Mouse (Mus musculus) heart, embryonic 13.5 days (tissue): ENCODE data around the gene Kcnh6. TPM values are rescaled to one million over a fixed set of nuclear protein-coding genes. Genes with fewer than 3 reads are reported as not detected.

Experiments used
- ATAC-seq: fragments of 200-750 bp; cut with Nextera tagmentation; 2 replicates; pipeline ENCODE4 v1.8.0; 2017; ENCODE audit warnings: moderate TSS enrichment; ENCODE audit not compliant: insufficient number of reproducible peaks, low FRiP score, low TSS enrichment; ENCODE audit errors: extremely low read depth
- H3K27ac ChIP-seq: fragments of 300-500 bp; sonication (generic); replicated peaks from 2 replicates; pipeline ENCODE4 v1.5.1; 2015; ENCODE audit warnings: moderate library complexity, mild to moderate bottlenecking, inconsistent platforms
- H3K27me3 ChIP-seq: fragments of 300-500 bp; sonication (generic); replicated peaks from 2 replicates; pipeline ENCODE4 v1.6.1; 2015; ENCODE audit warnings: mild to moderate bottlenecking, inconsistent platforms
- H3K36me3 ChIP-seq: fragments of 300-500 bp; sonication (generic); 2 replicates; pipeline ENCODE4 v1.6.1; 2015; ENCODE audit warnings: mild to moderate bottlenecking, inconsistent platforms
- H3K4me1 ChIP-seq: fragments of 300-500 bp; sonication (generic); 2 replicates; pipeline ENCODE4 v1.6.1; 2015; ENCODE audit warnings: inconsistent platforms
- H3K4me2 ChIP-seq: fragments of 300-500 bp; sonication (generic); 2 replicates; pipeline ENCODE4 v1.6.1; 2015; ENCODE audit warnings: inconsistent platforms, mild to moderate bottlenecking, moderate library complexity
- H3K4me3 ChIP-seq: fragments of 300-500 bp; sonication (generic); 2 replicates; pipeline ENCODE4 v1.5.1; 2015; ENCODE audit warnings: moderate library complexity, mild to moderate bottlenecking, inconsistent platforms
- H3K9ac ChIP-seq: fragments of 300-500 bp; sonication (generic); 2 replicates; pipeline ENCODE4 v1.6.1; 2015; ENCODE audit warnings: inconsistent platforms, mild to moderate bottlenecking, moderate library complexity
- H3K9me3 ChIP-seq: fragments of 300-500 bp; sonication (generic); 2 replicates; pipeline ENCODE4 v1.6.1; 2016; ENCODE audit warnings: inconsistent platforms
- WGBS: fragments of 180-500 bp; shearing (Covaris S2); methylation state at CpG from one replicate; pipeline ENCODE4 v1.1.7; 2015; ENCODE audit warnings: mixed read lengths; 5-methylcytosine and 5-hydroxymethylcytosine counted together
- polyA plus RNA-seq: library from polyadenylated mRNA; unstranded; fragments of >200 nt; fragmentation: Nextera tagmentation; extraction: Ambion mirVana; gene quantifications from 2 replicates; pipeline ENCODE4 v1.2.1, GENCODE M21; 2015

The Kcnh6 gene
- 0.13 and 0.17 TPM in 2 replicates for polyA plus RNA-seq

- ATAC-seq, result no peak
- Histone ChIP-seq H3K9ac (no peak within 1 kb of the TSS; the same call in 1 of the 2 replicates), H3K36me3 (no peaks in the 10 kb centered on the region), H3K27ac (no peak within 1 kb of the TSS), H3K4me3 (peak within 1 kb of the TSS; percentile 38), H3K4me1 (peaks cover 3% of the 10 kb centered on the region; the same call in 1 of the 2 replicates), H3K4me2 (peak within 1 kb of the TSS; percentile 67), H3K9me3 (no peaks in the 10 kb centered on the region), H3K27me3 (peaks cover 59% of the 10 kb centered on the region)
- WGBS, result 1% methylated on average over 22 of the region's 25 CpGs
These were observed at the start of gene Kcnh6 for GRCm38 (mm10) chr11:106007821-106008220. Kcnh6 (plus strand) TSS chr11:106008124.

- H3K4me3 ChIP-seq, result no peak overlapping the region
- H3K27ac ChIP-seq, result 0 out of 2 replicates have a peak overlapping the region, but pooled peaks have one; percentile 32
- H3K27me3 ChIP-seq, result peaks cover 7% of the 10 kb centered on the region; the same call in 1 of the 2 replicates
- no peak overlapping the region for H3K9ac ChIP-seq
- no peak for ATAC-seq
- H3K9me3 ChIP-seq, result no peaks in the 10 kb centered on the region
- WGBS, result 24% methylated on average over 1 of the region's 1 CpGs
- H3K4me1 ChIP-seq, result peaks cover 26% of the 10 kb centered on the region
- no peaks in the 10 kb centered on the region for H3K36me3 ChIP-seq
- no peak overlapping the region for H3K4me2 ChIP-seq
These were observed 49.4 kb upstream of the Kcnh6 start for GRCm38 (mm10) chr11:105958566-105958965.

- no peak for ATAC-seq
- Histone ChIP-seq H3K4me2 (peak overlapping the region; percentile 60), H3K4me1 (peaks cover 26% of the 10 kb centered on the region), H3K36me3 (no peaks in the 10 kb centered on the region), H3K9ac (peak overlapping the region; percentile 65), H3K27me3 (peaks cover 7% of the 10 kb centered on the region; the same call in 1 of the 2 replicates), H3K9me3 (no peaks in the 10 kb centered on the region), H3K4me3 (peak overlapping the region; percentile 26), H3K27ac (peak overlapping the region; percentile 20; the same call in 1 of the 2 replicates)
- WGBS, result 6% methylated on average over 17 of the region's 17 CpGs
These were observed 48.6 kb upstream of the Kcnh6 start for GRCm38 (mm10) chr11:105959355-105959754.

DNA sequence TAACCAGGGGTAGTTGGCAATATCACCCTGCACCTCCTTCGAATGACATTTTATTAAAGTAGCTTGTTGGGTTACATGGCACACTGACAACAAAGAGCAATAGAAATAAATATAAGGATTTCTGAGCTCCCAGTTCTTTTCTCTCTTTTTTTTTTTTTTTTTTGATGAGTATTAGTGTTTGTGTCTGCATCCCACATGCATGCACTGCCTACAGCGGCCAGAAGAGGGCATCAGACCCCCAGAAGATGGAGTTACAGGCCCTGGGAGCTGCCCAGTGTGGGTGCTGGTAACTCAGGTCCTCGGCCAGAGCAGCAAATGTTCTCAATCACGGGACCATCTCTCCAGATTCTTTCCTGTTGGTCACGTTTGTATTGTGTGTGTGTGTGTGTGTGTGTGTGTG lies 43.2 kb upstream of the Kcnh6 start:
- no peak for ATAC-seq
- Histone ChIP-seq H3K27me3 (peaks cover 51% of the 10 kb centered on the region), H3K4me2 (no peak overlapping the region), H3K4me3 (no peak overlapping the region), H3K27ac (no peak overlapping the region), H3K36me3 (no peaks in the 10 kb centered on the region), H3K4me1 (peaks cover 19% of the 10 kb centered on the region), H3K9ac (no peak overlapping the region), H3K9me3 (no peaks in the 10 kb centered on the region)
- 63% methylated on average over 5 of the region's 5 CpGs for WGBS

- Histone ChIP-seq H3K27ac (no peak overlapping the region), H3K27me3 (peaks cover 67% of the 10 kb centered on the region), H3K36me3 (no peaks in the 10 kb centered on the region), H3K4me2 (no peak overlapping the region), H3K4me3 (no peak overlapping the region), H3K9ac (no peak overlapping the region), H3K4me1 (peaks cover 15% of the 10 kb centered on the region), H3K9me3 (no peaks in the 10 kb centered on the region)
- WGBS, result 45% methylated on average over 4 of the region's 4 CpGs
- ATAC-seq, result no peak
These were observed 41.6 kb upstream of the Kcnh6 start for GRCm38 (mm10) chr11:105966288-105966687.

GRCm38 (mm10) chr11:105967741-105968574 lies 40.0 kb upstream of the Kcnh6 start, which contains the start of gene Ace:
Ace (plus strand) TSS chr11:105967945.
- WGBS, result under 1% methylated on average over 58 of the region's 76 CpGs
- peak within 1 kb of the TSS; percentile 65 for H3K4me3 ChIP-seq
- peak within 1 kb of the TSS; percentile 97 for H3K4me2 ChIP-seq
- no peaks in the 10 kb centered on the region for H3K9me3 ChIP-seq
- H3K36me3 ChIP-seq, result no peaks in the 10 kb centered on the region
- H3K4me1 ChIP-seq, result peaks cover 12% of the 10 kb centered on the region
- H3K9ac ChIP-seq, result peak within 1 kb of the TSS; percentile 79
- no peak within 1 kb of the TSS for H3K27ac ChIP-seq
- ATAC-seq, result no peak; the same call in 1 of the 2 replicates
- H3K27me3 ChIP-seq, result peaks cover 77% of the 10 kb centered on the region

GRCm38 (mm10) chr11:105968948-105969347 lies 39.0 kb upstream of the Kcnh6 start:
- Histone ChIP-seq H3K36me3 (no peaks in the 10 kb centered on the region), H3K9ac (no peak overlapping the region), H3K4me2 (no peak overlapping the region), H3K27me3 (peaks cover 83% of the 10 kb centered on the region), H3K4me1 (peaks cover 12% of the 10 kb centered on the region), H3K9me3 (no peaks in the 10 kb centered on the region), H3K4me3 (no peak overlapping the region; the same call in 1 of the 2 replicates), H3K27ac (no peak overlapping the region)
- 38% methylated on average over 10 of the region's 10 CpGs for WGBS
- ATAC-seq, result no peak

DNA sequence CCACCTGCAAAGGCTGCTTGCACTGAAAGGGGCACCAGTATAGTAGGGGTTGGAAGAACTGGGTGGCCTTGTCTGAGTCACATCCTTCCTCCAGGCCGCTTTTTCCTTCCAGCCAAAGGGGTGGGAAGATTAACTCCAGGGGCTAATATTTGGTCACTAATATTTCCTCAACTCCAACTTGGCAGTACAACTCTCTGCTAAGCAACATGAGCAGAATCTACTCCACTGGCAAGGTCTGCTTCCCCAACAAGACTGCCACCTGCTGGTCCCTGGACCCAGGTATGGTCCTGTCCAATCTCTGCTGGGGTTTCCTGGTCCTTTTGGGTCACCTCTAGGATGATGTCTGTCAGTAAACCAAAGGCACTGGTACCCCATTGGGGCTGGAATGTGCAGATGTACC lies 38.4 kb upstream of the Kcnh6 start:
- no peak for ATAC-seq
- 41% methylated on average over 1 of the region's 1 CpGs for WGBS
- H3K27me3 ChIP-seq, result peaks cover 89% of the 10 kb centered on the region

GRCm38 (mm10) chr11:105974593-105974992 lies 33.3 kb upstream of the Kcnh6 start:
- H3K4me3 ChIP-seq, result no peak overlapping the region
- WGBS, result 89% methylated on average over 6 of the region's 6 CpGs
- no peak for ATAC-seq
- no peak overlapping the region for H3K27ac ChIP-seq
- H3K4me2 ChIP-seq, result no peak overlapping the region
- H3K36me3 ChIP-seq, result no peaks in the 10 kb centered on the region
- peaks cover 80% of the 10 kb centered on the region for H3K27me3 ChIP-seq
- H3K9ac ChIP-seq, result no peak overlapping the region
- H3K9me3 ChIP-seq, result no peaks in the 10 kb centered on the region
- H3K4me1 ChIP-seq, result no peaks in the 10 kb centered on the region

More for the DNA sequence above, 38.4 kb upstream of the Kcnh6 start:
- H3K27ac ChIP-seq, result no peak overlapping the region
- no peaks in the 10 kb centered on the region for H3K9me3 ChIP-seq
- H3K4me1 ChIP-seq, result peaks cover 12% of the 10 kb centered on the region
- no peaks in the 10 kb centered on the region for H3K36me3 ChIP-seq
- H3K9ac ChIP-seq, result no peak overlapping the region
- no peak overlapping the region for H3K4me2 ChIP-seq
- H3K4me3 ChIP-seq, result no peak overlapping the region

GRCm38 (mm10) chr11:105975050-105975449 lies 32.9 kb upstream of the Kcnh6 start:
- Histone ChIP-seq H3K36me3 (no peaks in the 10 kb centered on the region), H3K27ac (no peak overlapping the region), H3K9ac (no peak overlapping the region), H3K27me3 (peaks cover 80% of the 10 kb centered on the region), H3K9me3 (no peaks in the 10 kb centered on the region), H3K4me1 (no peaks in the 10 kb centered on the region), H3K4me3 (no peak overlapping the region), H3K4me2 (no peak overlapping the region)
- ATAC-seq, result no peak
- WGBS, result 52% methylated on average over 3 of the region's 3 CpGs

DNA sequence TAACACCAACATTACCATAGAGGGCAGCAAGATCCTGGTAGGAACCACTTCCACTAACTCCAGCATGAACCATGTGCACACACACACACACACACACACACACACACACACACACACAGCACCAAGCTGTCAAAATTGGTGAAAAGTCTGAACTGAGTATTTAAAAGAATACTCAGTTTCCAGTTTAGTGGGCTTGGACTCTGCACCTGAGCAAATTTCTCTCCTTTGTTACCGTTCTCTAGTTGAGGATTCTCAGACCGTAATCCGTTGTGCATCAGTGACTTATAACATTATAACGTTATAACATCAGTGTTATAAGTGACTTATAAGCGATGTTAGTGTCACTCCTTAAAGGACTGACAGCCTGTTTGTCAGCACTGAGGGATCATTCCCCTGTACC lies 32.3 kb upstream of the Kcnh6 start:
- WGBS, result 82% methylated on average over 5 of the region's 5 CpGs
- ATAC-seq, result no peak
- Histone ChIP-seq H3K36me3 (no peaks in the 10 kb centered on the region), H3K4me3 (no peak overlapping the region), H3K27ac (no peak overlapping the region), H3K9me3 (no peaks in the 10 kb centered on the region), H3K9ac (no peak overlapping the region), H3K4me1 (no peaks in the 10 kb centered on the region), H3K27me3 (peaks cover 78% of the 10 kb centered on the region), H3K4me2 (no peak overlapping the region)
